Mouse (Mus musculus) urinary bladder, adult 2 months (tissue): Measurements from ENCODE around the gene Tent5b. TPM values are rescaled to one million over a fixed set of nuclear protein-coding genes. Genes with fewer than 3 reads are reported as not detected.
"Not testable (repeated sequence)": the region's sequence is repeated elsewhere in the genome, so short reads cannot be mapped to it uniquely, and the experiment has no call there.

ENCODE experiments used
- DNase-seq: peaks from one replicate; pipeline ENCODE4 v3.0.0; 2022; ENCODE audit warnings: low spot score
- polyA plus RNA-seq: library from polyadenylated mRNA; depleted of rRNA; stranded (reverse); fragments of >200 nt; gene quantifications from 2 replicates; pipeline ENCODE4 v1.2.3, GENCODE M21; 2012; rRNA removed

The Tent5b gene
- polyA plus RNA-seq, 1 experiment, result 26.0 TPM

- DNase-seq, result no peak
These were observed 21.6 kb downstream of the Tent5b start for GRCm38 (mm10) chr4:133501514-133501913.

- DNase-seq, result no peak
These were observed 24.4 kb downstream of the Tent5b start for GRCm38 (mm10) chr4:133504300-133504699.

GRCm38 (mm10) chr4:133504755-133505485 lies 25.0 kb downstream of the Tent5b start:
- no peak for DNase-seq

GRCm38 (mm10) chr4:133506573-133506972 lies 26.6 kb downstream of the Tent5b start:
- no peak for DNase-seq

- DNase-seq, result no peak
These were observed 29.1 kb downstream of the Tent5b start for GRCm38 (mm10) chr4:133508990-133509389.

- DNase-seq, result no peak
These were observed 31.1 kb downstream of the Tent5b start for GRCm38 (mm10) chr4:133511050-133511449.

GRCm38 (mm10) chr4:133512511-133512910 lies 32.6 kb downstream of the Tent5b start:
- DNase-seq, result not testable (repeated sequence)

- no peak for DNase-seq
These were observed 33.0 kb downstream of the Tent5b start for GRCm38 (mm10) chr4:133512972-133513371.

- DNase-seq, result peak; percentile 74
These were observed 38.9 kb downstream of the Tent5b start, which contains the start of gene Kdf1 for GRCm38 (mm10) chr4:133518601-133519368. Kdf1 (plus strand) TSS chr4:133518963.

GRCm38 (mm10) chr4:133519369-133519665 lies 39.4 kb downstream of the Tent5b start:
- no peak for DNase-seq

- DNase-seq, result no peak
These were observed 41.6 kb downstream of the Tent5b start for GRCm38 (mm10) chr4:133521502-133521901.

- DNase-seq, result no peak
These were observed 47.9 kb downstream of the Tent5b start for GRCm38 (mm10) chr4:133527788-133528187.

GRCm38 (mm10) chr4:133532777-133533176 lies 52.8 kb downstream of the Tent5b start:
- no peak for DNase-seq

- no peak for DNase-seq
These were observed 56.1 kb downstream of the Tent5b start for GRCm38 (mm10) chr4:133536081-133536480.

- DNase-seq, result no peak
These were observed 56.7 kb downstream of the Tent5b start for GRCm38 (mm10) chr4:133536652-133537051.

Other genes starting within 250 kb of the Tent5b start
- 23.8 and 24.2 TPM in 2 replicates for gene Map3k6, start 239.3 kb upstream of the Tent5b start, polyA plus RNA-seq
- gene Sytl1, start 217.0 kb upstream of the Tent5b start, polyA plus RNA-seq, result 67.1 and 79.6 TPM in 2 replicates
- 81.0 and 92.6 TPM in 2 replicates for gene Tmem222, start 202.3 kb upstream of the Tent5b start, polyA plus RNA-seq
- 24.7 and 35.5 TPM in 2 replicates for gene Wdtc1, start 126.7 kb upstream of the Tent5b start, polyA plus RNA-seq
- 30.7 and 43.4 TPM in 2 replicates for gene Slc9a1, start 110.4 kb upstream of the Tent5b start, polyA plus RNA-seq
- gene Trnp1, start 18.4 kb downstream of the Tent5b start, polyA plus RNA-seq, result 25.1 and 49.7 TPM in 2 replicates
- 7.6 and 10.0 TPM in 2 replicates for gene Kdf1, start 38.8 kb downstream of the Tent5b start, polyA plus RNA-seq
- gene Nudc, start 65.9 kb downstream of the Tent5b start, polyA plus RNA-seq, result 107 and 117 TPM in 2 replicates
- not detected in 2 replicates for gene Nr0b2, start 73.2 kb downstream of the Tent5b start, polyA plus RNA-seq
- gene Gpatch3, start 94.6 kb downstream of the Tent5b start, polyA plus RNA-seq, result 4.5 and 4.6 TPM in 2 replicates
- gene Gpn2, start 104.2 kb downstream of the Tent5b start, polyA plus RNA-seq, result 20.5 and 25.2 TPM in 2 replicates
- 218 and 326 TPM in 2 replicates for gene Sfn, start 122.0 kb downstream of the Tent5b start, polyA plus RNA-seq
- gene Zdhhc18, start 170.0 kb downstream of the Tent5b start, polyA plus RNA-seq, result 17.8 and 19.7 TPM in 2 replicates
- gene Pigv, start 192.5 kb downstream of the Tent5b start, polyA plus RNA-seq, result 17.1 and 19.4 TPM in 2 replicates